Mouse (Mus musculus): ENCODE results near the gene Pcif1.
"Not testable (repeated sequence)": the region's sequence is repeated elsewhere in the genome, so short reads cannot be mapped to it uniquely, and the experiment has no call there.

- not testable (repeated sequence) for TF ChIP-seq CTCF (IDR thresholded peaks at IDR 0.05; ENCODE audit: borderline replicate concordance, insufficient read depth, low read length); POLR2A (IDR thresholded peaks at IDR 0.05; ENCODE audit: low read depth, low read length)
These were observed 3.5 kb upstream of the Pcif1 start for GRCm38 (mm10) chr2:164875648-164876047.
